Mouse (Mus musculus): ENCODE data around the gene Tmem131. TPM values are rescaled to one million over a fixed set of nuclear protein-coding genes. Genes with fewer than 3 reads are reported as not detected.

Tmem131 gene
- polyA plus RNA-seq, 1 experiment from 2014 or later, result 8.0 TPM

DNA sequence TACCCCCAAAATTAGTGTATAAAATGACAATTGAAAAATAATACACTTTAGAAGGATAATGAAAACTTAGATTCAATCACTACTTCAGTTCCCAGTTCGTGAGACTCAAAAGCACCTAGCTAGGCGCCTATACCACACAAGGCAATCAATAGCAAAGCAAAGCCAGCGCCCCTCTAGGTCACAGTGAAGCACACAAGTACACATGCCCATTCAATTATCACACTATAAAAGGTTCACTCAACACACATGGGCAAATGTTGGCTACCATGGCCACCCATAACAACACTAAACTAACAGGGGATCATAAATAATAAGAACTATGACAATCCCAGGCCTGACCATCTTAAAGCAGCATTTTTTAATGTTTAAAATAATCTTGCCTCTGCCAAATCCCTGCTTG is 5.8 kb downstream of the Tmem131 start:
- Histone ChIP-seq H3K4me3 (replicated peaks) (peak overlapping the region; percentile 96), H3K27ac (replicated peaks) (peak overlapping the region; percentile 92), H3K4me2 (peak overlapping the region; percentile 84), H3K9me3 (replicated peaks) (no peaks in the 10 kb centered on the region), H3K4me1 (replicated peaks) (peaks cover 81% of the 10 kb centered on the region), H3K9ac (peak overlapping the region; percentile 100), H3K36me3 (replicated peaks) (no peaks in the 10 kb centered on the region), H3K27me3 (no peaks in the 10 kb centered on the region)
- WGBS (ENCODE audit: insufficient replicate concordance), result 20% methylated on average over 3 of the region's 3 CpGs
- no peak for ATAC-seq (ENCODE audit: insufficient read depth)

DNA sequence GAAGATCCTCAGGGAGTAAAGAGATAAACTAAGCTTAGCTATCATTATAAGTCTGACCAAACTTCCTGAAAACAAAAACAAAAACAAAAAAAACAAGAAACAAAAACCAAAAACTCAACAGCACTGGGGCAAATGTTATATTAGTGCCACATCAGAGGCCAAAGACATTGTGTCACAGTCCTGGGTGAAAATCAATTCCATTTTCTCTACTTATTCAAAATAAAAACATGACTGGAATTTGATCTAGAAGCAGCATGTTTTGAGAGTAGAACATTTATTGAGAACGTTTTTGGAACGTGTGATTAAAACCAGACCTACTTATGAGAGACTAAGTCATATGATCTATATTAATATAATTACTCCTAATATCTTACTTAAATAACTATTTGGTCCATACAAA is 6.5 kb downstream of the Tmem131 start:
- Histone ChIP-seq H3K4me3 (replicated peaks) (peak overlapping the region; percentile 96), H3K4me1 (replicated peaks) (peaks cover 81% of the 10 kb centered on the region), H3K9ac (0 out of 2 replicates have a peak overlapping the region, but pooled peaks have one; percentile 9), H3K9me3 (replicated peaks) (no peaks in the 10 kb centered on the region), H3K4me2 (peak overlapping the region; percentile 84), H3K36me3 (replicated peaks) (no peaks in the 10 kb centered on the region), H3K27ac (replicated peaks) (peak overlapping the region; percentile 84; the same call in 1 of the 2 replicates), H3K27me3 (no peaks in the 10 kb centered on the region)
- ATAC-seq (ENCODE audit: insufficient read depth), result no peak
- 58% methylated on average over 2 of the region's 2 CpGs for WGBS (ENCODE audit: insufficient replicate concordance)

DNA sequence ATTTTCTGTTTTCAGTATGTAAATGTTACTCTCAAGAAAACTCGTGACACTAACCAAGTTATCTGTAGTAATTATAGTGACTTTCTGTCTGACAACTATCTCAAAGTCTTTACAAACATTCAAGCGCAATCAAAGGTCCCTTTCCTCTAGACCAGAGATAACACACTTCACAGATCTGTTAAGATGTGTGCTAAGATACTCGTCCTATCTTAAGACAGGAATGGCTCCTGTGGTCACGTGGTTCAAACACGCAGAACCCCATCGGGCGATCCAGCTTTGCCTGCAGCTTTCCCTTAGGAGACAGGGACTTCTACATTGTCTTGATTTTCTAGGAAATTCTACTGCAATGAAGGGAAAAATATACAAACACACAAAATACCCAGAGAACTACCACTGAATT is 6.9 kb downstream of the Tmem131 start:
- H3K36me3 ChIP-seq (replicated peaks), result no peaks in the 10 kb centered on the region
- WGBS (ENCODE audit: insufficient replicate concordance), result 27% methylated on average over 7 of the region's 7 CpGs
- no peak for ATAC-seq (ENCODE audit: insufficient read depth)
- no peaks in the 10 kb centered on the region for H3K9me3 ChIP-seq (replicated peaks)
- H3K27ac ChIP-seq (replicated peaks), result peak overlapping the region; percentile 84
- H3K4me2 ChIP-seq, result peak overlapping the region; percentile 84
- no peaks in the 10 kb centered on the region for H3K27me3 ChIP-seq
- peaks cover 79% of the 10 kb centered on the region for H3K4me1 ChIP-seq (replicated peaks)
- peak overlapping the region; percentile 96 for H3K4me3 ChIP-seq (replicated peaks)
- 0 out of 2 replicates have a peak overlapping the region, but pooled peaks have one; percentile 9 for H3K9ac ChIP-seq

DNA sequence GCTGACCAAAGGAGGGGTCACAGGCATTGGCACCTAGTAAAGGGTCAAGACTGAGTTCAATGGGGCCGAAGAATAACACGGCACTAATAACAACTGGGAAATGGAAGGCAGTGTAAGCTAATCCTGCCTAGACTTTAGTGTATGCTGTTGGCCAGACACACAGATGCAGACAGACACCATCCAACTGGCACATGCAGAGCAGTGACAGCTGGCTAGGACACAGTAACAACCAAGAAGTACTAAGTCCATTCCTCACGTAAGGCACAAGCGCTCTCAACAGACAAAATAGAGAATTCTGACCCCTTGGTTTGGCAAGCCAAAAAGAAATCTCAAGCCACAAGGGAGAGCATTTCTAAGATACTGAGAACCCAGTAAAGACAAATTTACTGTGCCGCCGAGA is 8.7 kb downstream of the Tmem131 start:
- no peaks in the 10 kb centered on the region for H3K9me3 ChIP-seq (replicated peaks)
- H3K9ac ChIP-seq, result peak overlapping the region; percentile 12; the same call in 1 of the 2 replicates
- 48% methylated on average over 6 of the region's 6 CpGs for WGBS (ENCODE audit: insufficient replicate concordance)
- no peaks in the 10 kb centered on the region for H3K27me3 ChIP-seq
- peaks cover 76% of the 10 kb centered on the region for H3K4me1 ChIP-seq (replicated peaks)
- peak overlapping the region; percentile 84 for H3K27ac ChIP-seq (replicated peaks)
- peak overlapping the region; percentile 96 for H3K4me3 ChIP-seq (replicated peaks)
- H3K36me3 ChIP-seq (replicated peaks), result peaks cover 5% of the 10 kb centered on the region; the same call in 1 of the 2 replicates
- no peak for ATAC-seq (ENCODE audit: insufficient read depth)
- peak overlapping the region; percentile 84 for H3K4me2 ChIP-seq

DNA sequence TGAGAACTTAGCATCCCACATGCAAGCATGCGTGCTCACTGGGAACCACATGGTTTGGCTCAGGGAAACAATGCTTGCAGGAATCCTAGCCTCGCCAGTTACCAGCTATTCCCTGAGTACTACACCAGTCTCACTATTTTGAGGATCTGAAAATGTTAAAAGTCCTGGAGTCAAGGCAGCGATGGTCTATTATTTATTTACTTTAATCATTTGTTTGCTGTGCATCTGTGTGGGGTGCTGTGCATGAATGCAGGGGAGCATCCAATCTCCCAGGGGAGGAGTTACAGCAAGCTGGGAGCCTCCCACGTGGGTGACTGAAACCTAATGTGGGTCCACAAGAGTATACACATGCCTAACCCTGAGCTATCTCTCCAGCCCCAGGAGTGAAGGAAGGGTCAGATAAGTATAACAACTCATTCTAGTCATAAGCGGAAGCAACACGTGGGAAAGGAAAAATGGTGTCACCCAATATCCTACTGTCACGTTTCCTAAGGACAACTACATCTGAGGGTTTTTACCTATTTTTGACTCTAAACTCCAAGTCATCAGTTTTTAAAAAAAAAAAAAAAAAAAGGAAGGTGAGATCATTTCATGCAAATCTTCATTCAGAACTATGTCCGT is 9.4 kb downstream of the Tmem131 start:
- Histone ChIP-seq H3K36me3 (replicated peaks) (peaks cover 6% of the 10 kb centered on the region; the same call in 1 of the 2 replicates), H3K4me1 (replicated peaks) (peaks cover 83% of the 10 kb centered on the region), H3K27ac (replicated peaks) (peak overlapping the region; percentile 84), H3K4me3 (replicated peaks) (peak overlapping the region; percentile 96), H3K9me3 (replicated peaks) (no peaks in the 10 kb centered on the region), H3K4me2 (peak overlapping the region; percentile 84), H3K9ac (0 out of 2 replicates have a peak overlapping the region, but pooled peaks have one; percentile 12), H3K27me3 (no peaks in the 10 kb centered on the region)
- 35% methylated on average over 8 of the region's 8 CpGs for WGBS (ENCODE audit: insufficient replicate concordance)
- ATAC-seq (ENCODE audit: insufficient read depth), result peak; percentile 90

DNA sequence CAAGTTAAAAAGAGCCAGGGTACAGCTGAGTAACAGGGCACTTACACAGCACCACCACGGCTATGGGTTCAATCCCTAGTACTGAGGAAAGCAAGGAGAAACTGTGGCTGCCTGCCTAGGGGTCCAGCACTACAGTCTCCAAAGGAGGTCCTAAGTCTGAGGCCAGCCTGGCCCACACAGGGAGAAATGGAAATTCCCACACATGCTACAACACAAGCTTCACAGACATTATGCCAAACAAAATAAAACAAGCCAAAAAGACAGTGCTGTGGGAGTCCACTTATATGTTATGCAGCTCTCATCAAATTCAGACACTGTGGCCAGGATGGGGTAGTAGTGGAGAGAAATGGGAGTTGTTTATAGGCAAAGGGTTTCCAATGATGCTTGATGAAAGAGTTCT is 11.2 kb downstream of the Tmem131 start:
- Histone ChIP-seq H3K9me3 (replicated peaks) (no peaks in the 10 kb centered on the region), H3K36me3 (replicated peaks) (peaks cover 8% of the 10 kb centered on the region; the same call in 1 of the 2 replicates), H3K4me2 (no peak overlapping the region), H3K9ac (no peak overlapping the region), H3K4me1 (replicated peaks) (peaks cover 89% of the 10 kb centered on the region), H3K27ac (replicated peaks) (0 out of 2 replicates have a peak overlapping the region, but pooled peaks have one; percentile 19), H3K27me3 (no peaks in the 10 kb centered on the region), H3K4me3 (replicated peaks) (no peak overlapping the region)
- no peak for ATAC-seq (ENCODE audit: insufficient read depth)
- 77% methylated on average over 1 of the region's 1 CpGs for WGBS (ENCODE audit: insufficient replicate concordance)

DNA sequence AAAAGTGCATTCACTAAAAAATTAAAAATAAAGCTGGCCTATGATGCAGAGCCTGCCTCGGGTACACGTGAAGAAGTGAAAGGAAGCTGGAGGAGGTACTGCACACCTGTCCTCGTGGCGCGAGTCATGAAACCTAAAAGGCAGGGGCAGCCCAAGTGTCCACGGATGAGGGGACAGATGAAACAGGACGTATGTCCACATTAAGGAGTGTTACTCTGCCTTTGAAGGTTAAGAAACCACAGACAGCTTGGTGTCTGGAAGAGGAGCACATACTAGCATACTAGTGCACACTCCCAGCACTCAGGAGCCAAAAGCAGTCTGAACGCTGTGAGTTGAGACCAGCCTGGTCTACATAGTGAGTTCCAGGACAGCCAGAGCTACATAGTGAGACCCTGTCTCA is 12.6 kb downstream of the Tmem131 start:
- no peak overlapping the region; the same call in 1 of the 2 replicates for H3K27ac ChIP-seq (replicated peaks)
- peaks cover 8% of the 10 kb centered on the region; the same call in 1 of the 2 replicates for H3K36me3 ChIP-seq (replicated peaks)
- H3K9me3 ChIP-seq (replicated peaks), result no peaks in the 10 kb centered on the region
- WGBS (ENCODE audit: insufficient replicate concordance), result 79% methylated on average over 8 of the region's 8 CpGs
- ATAC-seq (ENCODE audit: insufficient read depth), result no peak
- H3K4me1 ChIP-seq (replicated peaks), result peaks cover 90% of the 10 kb centered on the region
- H3K9ac ChIP-seq, result no peak overlapping the region
- no peak overlapping the region for H3K4me2 ChIP-seq
- H3K27me3 ChIP-seq, result no peaks in the 10 kb centered on the region
- H3K4me3 ChIP-seq (replicated peaks), result no peak overlapping the region

DNA sequence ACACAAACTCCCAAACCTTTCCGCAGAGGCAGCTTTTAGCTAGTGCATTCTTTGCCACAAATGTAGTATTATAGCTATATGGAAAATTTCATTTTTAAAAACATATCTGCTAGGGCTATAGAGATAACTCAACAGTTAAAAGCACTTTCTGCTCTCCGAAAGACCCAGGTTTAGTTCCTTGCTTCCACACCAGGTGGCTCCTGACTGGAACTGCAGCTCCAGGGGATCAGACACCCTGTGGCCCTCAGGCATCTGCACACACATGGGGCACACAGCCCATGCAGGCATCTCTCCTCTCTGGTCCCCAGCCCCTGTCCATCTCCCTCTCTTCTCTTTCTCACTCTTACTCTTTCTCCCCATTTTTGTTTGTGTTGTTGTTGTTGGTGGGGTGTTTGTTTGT is 13.5 kb downstream of the Tmem131 start:
- no peaks in the 10 kb centered on the region for H3K9me3 ChIP-seq (replicated peaks)
- H3K27ac ChIP-seq (replicated peaks), result peak overlapping the region; percentile 46; the same call in 1 of the 2 replicates
- peaks cover 88% of the 10 kb centered on the region for H3K4me1 ChIP-seq (replicated peaks)
- ATAC-seq (ENCODE audit: insufficient read depth), result no peak
- H3K4me3 ChIP-seq (replicated peaks), result no peak overlapping the region
- H3K27me3 ChIP-seq, result no peaks in the 10 kb centered on the region
- WGBS (ENCODE audit: insufficient replicate concordance), result 86% methylated on average over 2 of the region's 2 CpGs
- H3K36me3 ChIP-seq (replicated peaks), result peaks cover 8% of the 10 kb centered on the region; the same call in 1 of the 2 replicates
- no peak overlapping the region for H3K4me2 ChIP-seq
- no peak overlapping the region for H3K9ac ChIP-seq

DNA sequence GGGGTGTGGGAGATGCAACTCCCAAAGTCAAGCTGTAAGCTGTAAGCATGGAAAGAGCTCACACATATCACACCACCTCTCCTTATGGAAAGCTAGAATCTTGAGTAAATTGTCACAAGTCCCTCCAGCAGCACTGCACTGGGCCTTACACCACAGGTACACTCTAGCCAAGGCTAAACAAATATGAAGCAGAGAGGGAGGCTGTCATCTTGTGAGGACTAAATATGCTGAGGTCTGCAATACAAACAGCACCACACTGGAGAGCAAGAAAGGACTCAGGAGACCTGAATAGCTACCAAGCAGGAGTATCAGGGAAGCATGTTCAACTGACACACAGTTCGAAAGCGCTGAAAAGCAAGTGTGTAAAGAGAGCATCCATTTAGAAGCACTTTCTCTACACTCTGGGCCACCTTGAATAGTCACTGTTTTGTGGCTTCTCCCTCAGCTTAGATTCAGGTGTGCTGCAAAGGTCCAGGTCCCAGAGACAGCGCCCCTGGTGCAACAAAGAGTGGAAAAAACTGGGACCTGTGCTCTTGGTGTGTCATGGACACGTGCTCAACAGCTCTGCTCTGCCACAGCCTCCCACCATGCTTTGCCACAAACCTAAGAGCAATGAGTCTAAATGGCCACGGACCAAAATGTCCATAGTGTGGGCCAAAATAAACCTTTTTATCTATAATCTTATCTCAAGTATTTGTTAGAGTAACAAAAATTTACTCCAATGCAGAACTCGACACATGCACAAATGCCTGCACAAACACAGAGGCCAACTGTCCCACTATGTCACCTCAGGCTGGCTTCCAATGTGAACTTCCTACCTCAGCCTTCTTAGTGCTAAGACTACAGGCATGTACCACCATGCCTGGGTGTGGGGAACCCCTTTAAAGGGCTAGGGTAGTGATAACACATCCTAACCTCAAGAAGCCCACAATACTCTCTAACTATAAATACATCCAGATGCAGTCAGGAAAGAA is 14.8 kb downstream of the Tmem131 start:
- Histone ChIP-seq H3K4me3 (replicated peaks) (no peak overlapping the region), H3K27ac (replicated peaks) (peak overlapping the region; percentile 1), H3K9ac (no peak overlapping the region), H3K9me3 (replicated peaks) (no peaks in the 10 kb centered on the region), H3K4me2 (no peak overlapping the region), H3K4me1 (replicated peaks) (peaks cover 88% of the 10 kb centered on the region), H3K27me3 (no peaks in the 10 kb centered on the region), H3K36me3 (replicated peaks) (peaks cover 8% of the 10 kb centered on the region; the same call in 1 of the 2 replicates)
- ATAC-seq (ENCODE audit: insufficient read depth), result no peak
- WGBS (ENCODE audit: insufficient replicate concordance), result 69% methylated on average over 6 of the region's 6 CpGs

DNA sequence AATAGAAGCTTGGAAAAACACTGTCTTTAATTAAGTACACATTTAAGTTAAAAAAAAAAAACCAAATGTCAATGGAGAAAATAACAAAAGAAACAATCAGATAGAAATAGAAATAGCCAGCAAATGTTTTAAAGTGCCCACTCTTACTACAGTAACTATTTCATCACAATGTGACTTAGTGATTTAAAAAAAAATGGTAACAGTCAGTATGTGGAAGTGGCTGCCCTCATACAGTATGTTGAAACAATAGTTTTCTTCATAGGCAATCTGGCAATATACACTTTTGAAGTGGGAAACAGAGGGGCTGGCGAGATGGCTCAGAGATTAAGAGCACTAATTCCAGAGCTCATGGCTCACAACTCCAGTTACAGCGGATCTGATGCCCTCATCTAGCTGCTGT is 15.9 kb downstream of the Tmem131 start:
- no peaks in the 10 kb centered on the region for H3K27me3 ChIP-seq
- no peaks in the 10 kb centered on the region for H3K9me3 ChIP-seq (replicated peaks)
- no peak overlapping the region for H3K9ac ChIP-seq
- H3K4me2 ChIP-seq, result no peak overlapping the region; the same call in 1 of the 2 replicates
- H3K36me3 ChIP-seq (replicated peaks), result peaks cover 8% of the 10 kb centered on the region; the same call in 1 of the 2 replicates
- peaks cover 88% of the 10 kb centered on the region for H3K4me1 ChIP-seq (replicated peaks)
- ATAC-seq (ENCODE audit: insufficient read depth), result no peak
- no peak overlapping the region for H3K27ac ChIP-seq (replicated peaks)
- WGBS (ENCODE audit: insufficient replicate concordance), result 69% methylated on average over 2 of the region's 2 CpGs
- no peak overlapping the region for H3K4me3 ChIP-seq (replicated peaks)

DNA sequence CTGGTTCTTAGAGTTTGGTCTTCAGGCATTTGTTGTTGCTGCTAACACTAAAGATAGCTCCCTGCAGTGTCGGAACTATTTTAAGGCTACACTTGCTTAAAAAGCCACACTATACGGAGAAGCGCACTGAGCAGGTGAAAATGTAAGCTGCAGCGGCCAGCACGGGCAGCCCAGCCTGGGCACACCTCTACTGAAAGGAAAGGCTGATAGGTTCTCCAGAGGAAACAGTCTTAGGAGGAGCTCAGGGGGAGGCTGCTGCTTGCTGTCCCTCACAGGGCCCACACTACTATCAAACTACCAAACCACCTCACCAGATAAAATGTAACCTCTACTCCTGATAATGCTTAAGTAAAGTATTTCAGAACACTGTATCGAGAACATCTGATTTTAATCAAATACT is 16.7 kb downstream of the Tmem131 start:
- 27% methylated on average over 6 of the region's 6 CpGs for WGBS (ENCODE audit: insufficient replicate concordance)
- no peak overlapping the region for H3K4me3 ChIP-seq (replicated peaks)
- H3K9me3 ChIP-seq (replicated peaks), result no peaks in the 10 kb centered on the region
- peak overlapping the region; percentile 20; the same call in 1 of the 2 replicates for H3K9ac ChIP-seq
- no peaks in the 10 kb centered on the region for H3K27me3 ChIP-seq
- peak; percentile 51 for ATAC-seq (ENCODE audit: insufficient read depth)
- H3K4me2 ChIP-seq, result peak overlapping the region; percentile 39
- H3K4me1 ChIP-seq (replicated peaks), result peaks cover 88% of the 10 kb centered on the region
- H3K36me3 ChIP-seq (replicated peaks), result peaks cover 8% of the 10 kb centered on the region; the same call in 1 of the 2 replicates
- peak overlapping the region; percentile 78 for H3K27ac ChIP-seq (replicated peaks)

All from liver, embryonic 15.5 days (tissue).